Mouse (Mus musculus) hindbrain, embryonic 13.5 days (tissue): ENCODE measurements around the gene Trpm8. TPM values are rescaled to one million over a fixed set of nuclear protein-coding genes. Genes with fewer than 3 reads are reported as not detected.

Source experiments
- ATAC-seq: fragments of 200-750 bp; cut with Nextera tagmentation; 2 replicates; pipeline ENCODE4 v1.8.0; 2017; ENCODE audit warnings: moderate TSS enrichment; ENCODE audit not compliant: low FRiP score
- H3K27ac ChIP-seq: fragments of 300-500 bp; sonication (generic); 2 replicates; pipeline ENCODE4 v1.5.1; 2015; ENCODE audit warnings: inconsistent platforms, mild to moderate bottlenecking, moderate library complexity
- H3K27me3 ChIP-seq: fragments of 300-500 bp; sonication (generic); 2 replicates; pipeline ENCODE4 v1.6.1; 2015; ENCODE audit warnings: mild to moderate bottlenecking, inconsistent platforms
- H3K36me3 ChIP-seq: fragments of 300-500 bp; sonication (generic); 2 replicates; pipeline ENCODE4 v1.6.1; 2015; ENCODE audit warnings: mild to moderate bottlenecking, inconsistent platforms
- H3K4me1 ChIP-seq: fragments of 300-500 bp; sonication (generic); replicated peaks from 2 replicates; pipeline ENCODE4 v1.6.1; 2015; ENCODE audit warnings: inconsistent platforms
- H3K4me2 ChIP-seq: fragments of 300-500 bp; sonication (generic); 2 replicates; pipeline ENCODE4 v1.6.1; 2015; ENCODE audit warnings: inconsistent platforms, mild to moderate bottlenecking, moderate library complexity
- H3K4me3 ChIP-seq: fragments of 300-500 bp; sonication (generic); 2 replicates; pipeline ENCODE4 v1.5.1; 2015; ENCODE audit warnings: mild to moderate bottlenecking, inconsistent platforms
- H3K9ac ChIP-seq: fragments of 300-500 bp; sonication (generic); 2 replicates; pipeline ENCODE4 v1.6.1; 2015; ENCODE audit warnings: mild to moderate bottlenecking, inconsistent platforms
- H3K9me3 ChIP-seq: fragments of 300-500 bp; sonication (generic); 2 replicates; pipeline ENCODE4 v1.6.1; 2016; ENCODE audit warnings: inconsistent platforms
- WGBS: fragments of 180-500 bp; shearing (Covaris S2); methylation state at CpG from one replicate; pipeline ENCODE4 v1.1.7; 2015; 5-methylcytosine and 5-hydroxymethylcytosine counted together
- polyA plus RNA-seq: library from polyadenylated mRNA; unstranded; fragments of >200 nt; fragmentation: Nextera tagmentation; extraction: Ambion mirVana; gene quantifications from 2 replicates; pipeline ENCODE4 v1.2.1, GENCODE M21; 2015

Gene Trpm8
- polyA plus RNA-seq, 1 experiment from 2014 or later, result 0.04 TPM

GRCm38 (mm10) chr1:88273326-88273725, 4.1 kb upstream of the Trpm8 start:
- H3K9ac ChIP-seq, result no peak overlapping the region
- 98% methylated on average over 3 of the region's 3 CpGs for WGBS
- H3K36me3 ChIP-seq, result peaks cover 53% of the 10 kb centered on the region
- no peaks in the 10 kb centered on the region for H3K27me3 ChIP-seq
- no peak for ATAC-seq
- no peaks in the 10 kb centered on the region for H3K9me3 ChIP-seq
- H3K4me1 ChIP-seq, result peaks cover 30% of the 10 kb centered on the region
- no peak overlapping the region for H3K4me2 ChIP-seq
- H3K27ac ChIP-seq, result no peak overlapping the region
- H3K4me3 ChIP-seq, result no peak overlapping the region

GRCm38 (mm10) chr1:88273832-88274231, 3.6 kb upstream of the Trpm8 start:
- Histone ChIP-seq H3K4me1 (peaks cover 30% of the 10 kb centered on the region), H3K9me3 (no peaks in the 10 kb centered on the region), H3K4me3 (no peak overlapping the region), H3K36me3 (peaks cover 48% of the 10 kb centered on the region), H3K27me3 (no peaks in the 10 kb centered on the region), H3K4me2 (no peak overlapping the region), H3K27ac (no peak overlapping the region), H3K9ac (no peak overlapping the region)
- ATAC-seq, result no peak
- WGBS, result 83% methylated on average over 4 of the region's 4 CpGs

GRCm38 (mm10) chr1:88274371-88275077, 2.9 kb upstream of the Trpm8 start:
- H3K4me2 ChIP-seq, result no peak overlapping the region
- H3K4me1 ChIP-seq, result peaks cover 30% of the 10 kb centered on the region
- no peaks in the 10 kb centered on the region for H3K9me3 ChIP-seq
- WGBS, result 74% methylated on average over 11 of the region's 11 CpGs
- H3K36me3 ChIP-seq, result peaks cover 41% of the 10 kb centered on the region
- H3K4me3 ChIP-seq, result no peak overlapping the region
- no peak for ATAC-seq
- no peak overlapping the region for H3K27ac ChIP-seq
- peak overlapping the region; percentile 1 for H3K9ac ChIP-seq
- no peaks in the 10 kb centered on the region for H3K27me3 ChIP-seq

- 71% methylated on average over 13 of the region's 13 CpGs for WGBS
- ATAC-seq, result no peak
- Histone ChIP-seq H3K27ac (no peak overlapping the region), H3K4me1 (peaks cover 30% of the 10 kb centered on the region), H3K4me2 (no peak overlapping the region), H3K4me3 (no peak overlapping the region), H3K9ac (peak overlapping the region; percentile 1), H3K27me3 (no peaks in the 10 kb centered on the region), H3K9me3 (no peaks in the 10 kb centered on the region), H3K36me3 (peaks cover 35% of the 10 kb centered on the region)
Observed at GRCm38 (mm10) chr1:88275078-88275680, 2.3 kb upstream of the Trpm8 start.

GRCm38 (mm10) chr1:88275698-88276523, 1.6 kb upstream of the Trpm8 start:
- no peak for ATAC-seq
- Histone ChIP-seq H3K27me3 (no peaks in the 10 kb centered on the region), H3K4me3 (peak overlapping the region; percentile 47), H3K27ac (no peak overlapping the region), H3K4me1 (peaks cover 30% of the 10 kb centered on the region), H3K36me3 (peaks cover 35% of the 10 kb centered on the region), H3K4me2 (peak overlapping the region; percentile 54), H3K9me3 (no peaks in the 10 kb centered on the region), H3K9ac (peak overlapping the region; percentile 76)
- 67% methylated on average over 13 of the region's 13 CpGs for WGBS

- WGBS, result 31% methylated on average over 10 of the region's 10 CpGs
Observed at GRCm38 (mm10) chr1:88276524-88277097, 850 bp upstream of the Trpm8 start.

GRCm38 (mm10) chr1:88277818-88278511, 504 bp downstream of the Trpm8 start:
- peak overlapping the region; percentile 69 for H3K27ac ChIP-seq
- H3K9me3 ChIP-seq, result peaks cover 12% of the 10 kb centered on the region; the same call in 1 of the 2 replicates
- WGBS, result 67% methylated on average over 18 of the region's 18 CpGs

More at GRCm38 (mm10) chr1:88276524-88277097, 850 bp upstream of the Trpm8 start:
- Histone ChIP-seq H3K27me3 (no peaks in the 10 kb centered on the region), H3K4me2 (peak overlapping the region; percentile 54), H3K9ac (peak overlapping the region; percentile 76), H3K4me3 (peak overlapping the region; percentile 47), H3K36me3 (peaks cover 31% of the 10 kb centered on the region), H3K27ac (peak overlapping the region; percentile 69), H3K9me3 (0 out of 2 replicates have a peak, but pooled peaks cover under 1% of the 10 kb centered on the region), H3K4me1 (peaks cover 30% of the 10 kb centered on the region)
- ATAC-seq, result peak; percentile 49

GRCm38 (mm10) chr1:88279111-88280005, 1.9 kb downstream of the Trpm8 start:
- WGBS, result 73% methylated on average over 9 of the region's 9 CpGs
- peaks cover 30% of the 10 kb centered on the region for H3K4me1 ChIP-seq
- ATAC-seq, result no peak

More at GRCm38 (mm10) chr1:88277818-88278511, 504 bp downstream of the Trpm8 start:
- peak overlapping the region; percentile 47 for H3K4me3 ChIP-seq
- peak overlapping the region; percentile 54 for H3K4me2 ChIP-seq
- peaks cover 30% of the 10 kb centered on the region for H3K4me1 ChIP-seq
- no peaks in the 10 kb centered on the region for H3K27me3 ChIP-seq
- H3K9ac ChIP-seq, result peak overlapping the region; percentile 76
- peaks cover 20% of the 10 kb centered on the region for H3K36me3 ChIP-seq
- ATAC-seq, result peak; percentile 23

GRCm38 (mm10) chr1:88280006-88280690, 2.7 kb downstream of the Trpm8 start:
- no peak overlapping the region for H3K27ac ChIP-seq
- no peak overlapping the region for H3K4me2 ChIP-seq
- H3K4me1 ChIP-seq, result peaks cover 27% of the 10 kb centered on the region
- no peaks in the 10 kb centered on the region for H3K27me3 ChIP-seq
- ATAC-seq, result no peak
- WGBS, result 76% methylated on average over 15 of the region's 15 CpGs
- no peak overlapping the region for H3K9ac ChIP-seq
- H3K36me3 ChIP-seq, result 0 out of 2 replicates have a peak, but pooled peaks cover under 1% of the 10 kb centered on the region
- H3K4me3 ChIP-seq, result no peak overlapping the region
- H3K9me3 ChIP-seq, result peaks cover 32% of the 10 kb centered on the region

More at GRCm38 (mm10) chr1:88279111-88280005, 1.9 kb downstream of the Trpm8 start:
- no peak overlapping the region for H3K4me2 ChIP-seq
- peaks cover 25% of the 10 kb centered on the region for H3K9me3 ChIP-seq
- H3K36me3 ChIP-seq, result peaks cover 9% of the 10 kb centered on the region
- H3K4me3 ChIP-seq, result no peak overlapping the region
- no peak overlapping the region for H3K9ac ChIP-seq
- H3K27ac ChIP-seq, result no peak overlapping the region
- H3K27me3 ChIP-seq, result no peaks in the 10 kb centered on the region

GRCm38 (mm10) chr1:88282301-88282700, 4.8 kb downstream of the Trpm8 start:
- H3K9ac ChIP-seq, result no peak overlapping the region
- ATAC-seq, result no peak

More at GRCm38 (mm10) chr1:88282301-88282700, 4.8 kb downstream of the Trpm8 start:
- Histone ChIP-seq H3K27me3 (no peaks in the 10 kb centered on the region), H3K4me3 (no peak overlapping the region), H3K27ac (no peak overlapping the region), H3K4me2 (no peak overlapping the region), H3K4me1 (peaks cover 7% of the 10 kb centered on the region), H3K9me3 (peaks cover 46% of the 10 kb centered on the region), H3K36me3 (no peaks in the 10 kb centered on the region)
- WGBS, result 58% methylated on average over 3 of the region's 3 CpGs
